Mouse (Mus musculus) hindbrain, embryonic 13.5 days (tissue): ENCODE measurements at regions not wholly inside any gene's neighbourhood (a gene's known extent, or its start where the extent isn't known, plus 50 kb on each side); places are given as distances from the start of the nearest gene placed in this dataset.

Experiments
- ATAC-seq: fragments of 200-750 bp; cut with Nextera tagmentation; 2 replicates; pipeline ENCODE4 v1.8.0; 2017; ENCODE audit warnings: moderate TSS enrichment; ENCODE audit not compliant: low FRiP score
- H3K27ac ChIP-seq: fragments of 300-500 bp; sonication (generic); 2 replicates; pipeline ENCODE4 v1.5.1; 2015; ENCODE audit warnings: inconsistent platforms, mild to moderate bottlenecking, moderate library complexity
- H3K27me3 ChIP-seq: fragments of 300-500 bp; sonication (generic); 2 replicates; pipeline ENCODE4 v1.6.1; 2015; ENCODE audit warnings: mild to moderate bottlenecking, inconsistent platforms
- H3K36me3 ChIP-seq: fragments of 300-500 bp; sonication (generic); 2 replicates; pipeline ENCODE4 v1.6.1; 2015; ENCODE audit warnings: mild to moderate bottlenecking, inconsistent platforms
- H3K4me1 ChIP-seq: fragments of 300-500 bp; sonication (generic); replicated peaks from 2 replicates; pipeline ENCODE4 v1.6.1; 2015; ENCODE audit warnings: inconsistent platforms
- H3K4me2 ChIP-seq: fragments of 300-500 bp; sonication (generic); 2 replicates; pipeline ENCODE4 v1.6.1; 2015; ENCODE audit warnings: inconsistent platforms, mild to moderate bottlenecking, moderate library complexity
- H3K4me3 ChIP-seq: fragments of 300-500 bp; sonication (generic); 2 replicates; pipeline ENCODE4 v1.5.1; 2015; ENCODE audit warnings: mild to moderate bottlenecking, inconsistent platforms
- H3K9ac ChIP-seq: fragments of 300-500 bp; sonication (generic); 2 replicates; pipeline ENCODE4 v1.6.1; 2015; ENCODE audit warnings: mild to moderate bottlenecking, inconsistent platforms
- H3K9me3 ChIP-seq: fragments of 300-500 bp; sonication (generic); 2 replicates; pipeline ENCODE4 v1.6.1; 2016; ENCODE audit warnings: inconsistent platforms
- WGBS: fragments of 180-500 bp; shearing (Covaris S2); methylation state at CpG from one replicate; pipeline ENCODE4 v1.1.7; 2015; 5-methylcytosine and 5-hydroxymethylcytosine counted together

GRCm38 (mm10) chr10:98839963-98840362 lies 74.2 kb upstream of the Atp2b1 start:
- ATAC-seq: no peak
- WGBS: 95% methylated on average over 11 of the region's 11 CpGs

DNA sequence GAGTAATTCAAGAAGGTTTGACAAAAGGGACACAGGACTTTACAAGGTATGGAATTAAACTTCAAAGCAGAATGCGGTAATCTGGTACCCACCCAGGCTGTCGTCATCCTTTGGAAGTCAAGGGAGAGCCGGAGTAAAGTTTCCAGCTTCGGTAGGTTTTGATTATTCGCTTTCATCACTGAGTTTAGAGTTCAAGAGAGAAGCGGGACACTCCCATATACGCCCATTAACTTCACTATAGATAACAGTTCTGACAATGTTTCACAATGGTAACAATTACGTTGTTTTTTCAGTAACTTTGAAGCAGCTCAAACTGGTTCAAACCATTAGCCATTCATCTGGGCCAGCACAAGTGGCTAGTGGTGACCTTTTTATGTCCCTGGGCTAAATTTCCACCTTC lies 73.8 kb upstream of the Atp2b1 start:
- Histone ChIP-seq H3K9me3 (peaks cover 25% of the 10 kb centered on the region), H3K27me3 (no peaks in the 10 kb centered on the region), H3K27ac (no peak overlapping the region), H3K4me2 (no peak overlapping the region), H3K9ac (no peak overlapping the region), H3K4me3 (no peak overlapping the region), H3K36me3 (no peaks in the 10 kb centered on the region), H3K4me1 (no peaks in the 10 kb centered on the region)
- WGBS: 96% methylated on average over 8 of the region's 8 CpGs
- ATAC-seq: no peak

More at GRCm38 (mm10) chr10:98839963-98840362, 74.2 kb upstream of the Atp2b1 start:
- H3K9ac ChIP-seq: no peak overlapping the region
- H3K4me1 ChIP-seq: no peaks in the 10 kb centered on the region
- H3K27ac ChIP-seq: no peak overlapping the region
- H3K36me3 ChIP-seq: no peaks in the 10 kb centered on the region
- H3K27me3 ChIP-seq: no peaks in the 10 kb centered on the region
- H3K4me2 ChIP-seq: no peak overlapping the region
- H3K4me3 ChIP-seq: no peak overlapping the region
- H3K9me3 ChIP-seq: peaks cover 25% of the 10 kb centered on the region

- no peak overlapping the region for H3K9ac ChIP-seq
- 88% methylated on average over 13 of the region's 13 CpGs for WGBS
- no peak overlapping the region for H3K4me3 ChIP-seq
- no peak overlapping the region for H3K27ac ChIP-seq
- no peaks in the 10 kb centered on the region for H3K4me1 ChIP-seq
- peaks cover 29% of the 10 kb centered on the region for H3K9me3 ChIP-seq
- H3K4me2 ChIP-seq: no peak overlapping the region
- ATAC-seq: no peak
- no peaks in the 10 kb centered on the region for H3K36me3 ChIP-seq
- H3K27me3 ChIP-seq: no peaks in the 10 kb centered on the region
These were observed 73.0 kb upstream of the Atp2b1 start for GRCm38 (mm10) chr10:98840957-98841831.

GRCm38 (mm10) chr10:98841860-98842259 lies 72.3 kb upstream of the Atp2b1 start:
- no peak overlapping the region for H3K27ac ChIP-seq
- H3K4me1 ChIP-seq: no peaks in the 10 kb centered on the region
- H3K4me3 ChIP-seq: no peak overlapping the region
- ATAC-seq: no peak
- H3K4me2 ChIP-seq: no peak overlapping the region
- no peaks in the 10 kb centered on the region for H3K27me3 ChIP-seq
- H3K36me3 ChIP-seq: no peaks in the 10 kb centered on the region
- no peak overlapping the region for H3K9ac ChIP-seq
- peaks cover 29% of the 10 kb centered on the region for H3K9me3 ChIP-seq
- 87% methylated on average over 3 of the region's 3 CpGs for WGBS

DNA sequence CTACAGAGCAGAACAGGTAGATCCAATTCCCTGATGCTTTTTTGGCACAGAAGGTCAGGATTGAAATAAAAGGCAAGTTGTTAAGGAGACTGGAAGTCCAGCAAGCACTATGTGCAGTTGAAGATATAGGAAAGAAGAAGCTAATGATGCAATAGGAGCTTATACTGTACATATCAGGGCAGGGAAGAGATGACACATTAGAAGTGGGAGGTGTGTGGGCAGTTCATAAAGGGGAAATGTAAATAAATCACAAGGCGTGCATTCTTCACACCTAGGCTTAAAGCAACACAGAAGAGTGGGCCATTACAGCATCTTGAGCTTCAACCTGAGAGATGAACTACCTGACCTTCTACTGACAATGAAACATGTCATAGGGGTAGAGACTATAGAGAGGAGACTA lies 71.5 kb upstream of the Atp2b1 start:
- H3K9me3 ChIP-seq: peaks cover 29% of the 10 kb centered on the region
- H3K4me1 ChIP-seq: no peaks in the 10 kb centered on the region
- no peak overlapping the region for H3K9ac ChIP-seq
- no peak overlapping the region for H3K4me3 ChIP-seq
- H3K27me3 ChIP-seq: no peaks in the 10 kb centered on the region
- H3K36me3 ChIP-seq: no peaks in the 10 kb centered on the region
- no peak for ATAC-seq
- no peak overlapping the region for H3K4me2 ChIP-seq
- 81% methylated on average over 1 of the region's 1 CpGs for WGBS
- no peak overlapping the region for H3K27ac ChIP-seq

GRCm38 (mm10) chr10:98849851-98850250 lies 64.4 kb upstream of the Atp2b1 start:
- Histone ChIP-seq H3K4me3 (no peak overlapping the region), H3K36me3 (no peaks in the 10 kb centered on the region), H3K9me3 (0 out of 2 replicates have a peak, but pooled peaks cover 4% of the 10 kb centered on the region), H3K9ac (no peak overlapping the region), H3K27ac (no peak overlapping the region), H3K4me2 (no peak overlapping the region), H3K27me3 (no peaks in the 10 kb centered on the region), H3K4me1 (no peaks in the 10 kb centered on the region)
- no peak for ATAC-seq
- 94% methylated on average over 3 of the region's 3 CpGs for WGBS

DNA sequence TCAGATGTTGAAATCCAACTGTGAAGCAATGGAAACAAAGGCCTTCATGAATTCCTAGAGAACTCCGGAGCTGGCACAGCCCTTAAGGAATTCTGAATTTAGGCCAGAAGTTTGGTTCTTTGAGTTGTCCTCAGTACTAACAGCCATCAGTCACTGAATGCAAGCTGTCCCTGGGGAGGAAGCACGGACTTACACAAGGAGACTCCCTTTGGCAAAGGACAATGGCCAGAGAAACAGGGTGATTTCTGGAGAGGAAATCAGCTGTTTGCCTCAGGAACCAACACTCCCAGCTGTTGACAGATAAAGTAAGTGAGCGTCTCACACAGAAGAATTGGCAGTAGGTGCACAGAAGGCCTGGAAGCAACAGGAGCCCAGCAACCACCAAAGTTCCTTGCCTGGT lies 56.8 kb upstream of the Atp2b1 start:
- no peak overlapping the region for H3K27ac ChIP-seq
- no peak overlapping the region for H3K4me2 ChIP-seq
- H3K9ac ChIP-seq: no peak overlapping the region
- no peaks in the 10 kb centered on the region for H3K27me3 ChIP-seq
- no peak for ATAC-seq
- no peak overlapping the region for H3K4me3 ChIP-seq
- no peaks in the 10 kb centered on the region for H3K4me1 ChIP-seq
- 43% methylated on average over 3 of the region's 3 CpGs for WGBS
- H3K9me3 ChIP-seq: no peaks in the 10 kb centered on the region
- H3K36me3 ChIP-seq: no peaks in the 10 kb centered on the region

- no peak overlapping the region for H3K4me3 ChIP-seq
- H3K4me2 ChIP-seq: no peak overlapping the region
- 90% methylated on average over 10 of the region's 10 CpGs for WGBS
- H3K36me3 ChIP-seq: no peaks in the 10 kb centered on the region
- H3K9ac ChIP-seq: no peak overlapping the region
- H3K27me3 ChIP-seq: no peaks in the 10 kb centered on the region
- H3K27ac ChIP-seq: no peak overlapping the region
- no peaks in the 10 kb centered on the region for H3K9me3 ChIP-seq
- no peak for ATAC-seq
- H3K4me1 ChIP-seq: no peaks in the 10 kb centered on the region
These were observed 52.7 kb upstream of the Atp2b1 start for GRCm38 (mm10) chr10:98861521-98861920.

DNA sequence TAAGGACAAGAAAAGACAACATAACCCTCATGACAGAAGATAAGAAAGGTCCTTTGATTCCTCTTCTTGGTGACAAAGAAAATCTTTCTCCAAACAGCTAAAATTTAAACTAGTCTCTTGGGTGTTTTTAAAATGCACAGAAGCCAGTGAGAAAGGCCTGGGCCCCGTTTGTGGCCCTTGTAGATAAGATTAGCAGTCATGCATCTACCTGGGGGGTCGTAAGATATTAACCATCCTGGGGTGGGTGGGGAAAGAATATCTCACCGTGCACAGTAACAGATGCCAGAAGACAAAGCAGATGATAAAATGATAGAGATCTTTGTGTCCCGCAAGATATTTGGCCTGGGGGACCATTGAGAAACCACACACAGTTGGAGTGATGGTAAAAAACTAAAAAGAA lies 51.5 kb upstream of the Atp2b1 start:
- Histone ChIP-seq H3K9ac (no peak overlapping the region), H3K27ac (no peak overlapping the region), H3K27me3 (no peaks in the 10 kb centered on the region), H3K4me2 (no peak overlapping the region), H3K4me3 (no peak overlapping the region), H3K9me3 (no peaks in the 10 kb centered on the region), H3K4me1 (no peaks in the 10 kb centered on the region), H3K36me3 (no peaks in the 10 kb centered on the region)
- ATAC-seq: no peak
- 84% methylated on average over 4 of the region's 4 CpGs for WGBS

- 85% methylated on average over 5 of the region's 5 CpGs for WGBS
- no peaks in the 10 kb centered on the region for H3K27me3 ChIP-seq
- H3K4me3 ChIP-seq: no peak overlapping the region
- no peak for ATAC-seq
- no peak overlapping the region for H3K4me2 ChIP-seq
- H3K36me3 ChIP-seq: no peaks in the 10 kb centered on the region
- H3K9me3 ChIP-seq: no peaks in the 10 kb centered on the region
- no peak overlapping the region for H3K27ac ChIP-seq
- H3K4me1 ChIP-seq: no peaks in the 10 kb centered on the region
- H3K9ac ChIP-seq: no peak overlapping the region
These were observed 49.8 kb upstream of the Atp2b1 start for GRCm38 (mm10) chr10:98864384-98864783.
